Mouse (Mus musculus): ENCODE data around the gene Cd79a. TPM values are rescaled to one million over a fixed set of nuclear protein-coding genes. Genes with fewer than 3 reads are reported as not detected.
"Not testable (repeated sequence)": the region's sequence is repeated elsewhere in the genome, so short reads cannot be mapped to it uniquely, and the experiment has no call there.

The Cd79a gene
- total RNA-seq, 4 experiments from 2014 or later = 0.30 to 0.58 TPM; not detected in 2

DNA sequence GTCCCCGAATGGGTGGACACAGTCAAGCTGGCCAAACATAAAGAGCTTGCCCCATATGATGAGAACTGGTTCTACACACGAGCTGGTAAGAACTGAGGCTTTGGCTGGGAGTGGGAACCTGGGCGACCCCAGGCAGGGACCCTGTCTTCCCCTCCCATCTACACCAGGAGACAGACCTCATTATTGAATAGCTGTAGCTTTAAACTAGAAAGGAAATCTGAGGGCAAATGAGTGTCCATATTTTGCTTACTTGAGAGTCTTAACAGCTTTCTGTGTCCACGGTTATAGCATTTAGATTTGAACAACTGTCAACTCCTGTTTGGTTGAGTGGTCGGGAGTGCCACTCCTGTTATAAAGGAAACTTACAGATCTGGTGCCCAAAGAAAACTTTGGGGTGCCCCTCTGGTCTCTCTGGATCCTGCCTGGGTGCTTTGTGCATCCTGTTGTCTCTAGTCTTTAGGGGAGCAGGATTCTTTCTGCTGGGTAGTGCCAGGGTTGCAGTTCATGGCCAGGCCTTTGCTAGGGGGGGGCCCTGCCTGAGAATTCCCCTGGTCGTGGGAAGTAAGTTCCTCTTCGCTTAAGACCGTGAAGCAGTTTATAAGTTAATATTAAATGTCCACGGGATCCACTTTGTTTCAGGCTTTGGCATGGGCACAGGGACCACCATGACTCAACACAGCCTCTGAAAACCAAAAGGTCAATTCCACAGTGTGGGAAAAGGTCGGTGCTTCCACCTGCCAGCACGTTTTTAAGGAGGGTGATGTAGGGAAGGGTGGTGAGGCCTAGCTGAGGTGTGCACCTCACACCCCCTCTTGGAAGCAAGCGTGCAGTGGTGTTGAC lies 11.5 kb upstream of the Cd79a start:
- DNase-seq (ENCODE audit: low spot score in 2 of 2) = no peak

DNA sequence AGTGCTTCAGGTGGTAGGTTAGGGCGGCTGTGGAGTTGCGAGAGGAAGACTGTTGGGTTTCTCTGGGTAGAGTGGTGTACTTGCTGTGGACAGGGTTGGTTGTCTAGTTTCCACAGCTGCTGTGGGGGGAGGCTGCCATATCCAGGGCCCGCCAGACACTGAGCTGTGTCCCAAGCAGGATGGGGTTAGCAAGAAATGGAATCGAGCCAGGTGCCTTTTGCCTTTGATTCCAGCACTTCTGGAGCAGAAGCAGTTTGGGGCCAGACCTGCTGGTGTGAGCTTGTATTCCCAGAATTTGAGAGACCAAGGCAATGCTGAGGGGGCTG lies 10.9 kb upstream of the Cd79a start:
- no peak for DNase-seq (ENCODE audit: low spot score in 2 of 2)

DNA sequence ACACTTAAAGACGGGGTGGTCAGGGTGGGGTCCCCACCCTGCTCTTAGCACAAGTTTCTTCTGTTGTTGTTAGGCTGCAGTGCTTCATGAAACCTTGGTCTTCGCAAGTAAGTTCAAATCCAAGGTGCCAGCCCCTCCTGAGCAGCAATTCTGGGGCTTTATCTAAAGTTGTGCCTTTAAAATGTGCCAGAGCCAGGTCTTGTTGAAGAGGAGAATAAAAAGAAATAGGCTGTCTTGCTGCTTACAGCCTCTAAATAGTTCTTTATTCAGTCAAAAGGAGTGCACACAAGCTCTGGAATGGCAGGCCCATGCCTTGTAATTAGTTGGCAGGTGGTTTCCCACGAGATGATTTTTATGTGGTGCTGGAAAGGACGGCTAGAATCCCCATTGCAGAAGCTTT lies 10.1 kb upstream of the Cd79a start:
- DNase-seq (ENCODE audit: low spot score in 2 of 2) = no peak

- DNase-seq (ENCODE audit: low spot score in 2 of 2) = no peak
These were observed 7.6 kb upstream of the Cd79a start for GRCm38 (mm10) chr7:24889431-24890220.

- peak; percentile 39 to 69 for DNase-seq (ENCODE audit: low spot score in 2 of 2)
These were observed 6.6 kb upstream of the Cd79a start for GRCm38 (mm10) chr7:24890281-24891216.

GRCm38 (mm10) chr7:24891241-24892124 lies 5.7 kb upstream of the Cd79a start:
- DNase-seq (ENCODE audit: low spot score in 2 of 2) = no peak

DNA sequence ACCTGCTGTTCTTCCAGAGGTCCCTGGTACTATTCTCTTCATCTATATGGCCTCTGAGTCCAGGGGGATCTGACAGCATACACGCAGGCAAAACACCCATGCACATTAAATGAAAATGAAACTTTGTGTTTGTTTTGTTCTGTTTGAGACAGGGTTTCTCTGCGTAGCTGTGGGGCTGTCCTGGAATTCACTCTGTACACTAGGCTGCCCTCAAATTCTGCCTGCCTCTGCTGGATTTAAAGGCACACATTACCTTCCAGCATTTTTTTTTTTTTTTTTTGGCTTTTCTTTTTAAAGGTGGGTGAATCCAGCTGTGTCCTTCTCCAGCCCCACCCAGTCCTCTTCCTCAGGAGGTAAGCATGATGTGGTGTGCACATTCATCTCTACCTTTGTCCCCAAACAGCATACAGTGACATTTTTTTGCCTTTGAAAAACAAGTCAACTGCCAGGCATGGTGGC lies 5.0 kb upstream of the Cd79a start:
- no peak for DNase-seq (ENCODE audit: low spot score in 2 of 2)

DNA sequence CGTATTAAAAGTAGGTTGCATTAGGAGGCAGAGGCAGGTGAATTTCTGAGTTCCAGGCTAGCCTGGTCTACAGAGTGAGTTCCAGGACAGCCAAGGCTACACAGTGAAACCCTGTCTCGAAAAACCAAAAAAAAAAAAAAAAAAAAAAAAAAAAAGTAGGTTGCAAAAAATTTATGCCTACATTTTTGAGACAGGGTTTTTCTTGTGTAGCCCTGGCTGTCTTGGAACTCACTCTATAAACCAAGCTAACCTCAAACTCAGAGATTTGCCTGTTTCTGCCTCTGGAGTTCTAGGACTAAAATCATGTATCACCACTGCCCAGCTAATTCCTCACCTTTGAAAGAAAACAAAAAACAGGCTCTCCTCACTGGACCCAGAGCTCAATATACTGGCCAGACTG lies 1.4 kb upstream of the Cd79a start:
- DNase-seq (ENCODE audit: low spot score in 2 of 2) = not testable (repeated sequence)

DNA sequence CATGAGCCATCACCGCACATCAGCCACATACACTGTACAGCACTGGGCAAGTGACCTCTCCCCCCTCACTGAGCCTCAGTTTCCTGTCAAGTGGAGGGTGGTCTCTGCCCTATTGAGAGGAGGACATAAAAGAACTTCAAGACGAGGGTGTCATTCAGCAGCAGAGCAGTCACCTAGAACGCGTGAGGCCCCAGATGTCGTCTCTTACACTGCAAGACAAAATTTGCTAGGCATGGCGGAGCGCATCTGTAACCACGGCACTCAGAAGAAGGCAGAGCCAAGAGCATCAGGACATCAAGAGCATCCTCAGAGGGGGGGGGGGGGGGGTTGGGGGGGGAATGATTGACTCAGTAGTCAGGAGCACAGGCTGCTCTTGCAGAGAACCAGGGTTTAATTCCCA lies 912 bp upstream of the Cd79a start:
- no peak for DNase-seq (ENCODE audit: low spot score in 2 of 2)

- no peak for DNase-seq (ENCODE audit: low spot score in 2 of 2)
These were observed 778 bp downstream of the Cd79a start for GRCm38 (mm10) chr7:24897959-24898358.

GRCm38 (mm10) chr7:24901114-24901513 lies 3.9 kb downstream of the Cd79a start:
- DNase-seq (ENCODE audit: low spot score in 2 of 2) = no peak

DNA sequence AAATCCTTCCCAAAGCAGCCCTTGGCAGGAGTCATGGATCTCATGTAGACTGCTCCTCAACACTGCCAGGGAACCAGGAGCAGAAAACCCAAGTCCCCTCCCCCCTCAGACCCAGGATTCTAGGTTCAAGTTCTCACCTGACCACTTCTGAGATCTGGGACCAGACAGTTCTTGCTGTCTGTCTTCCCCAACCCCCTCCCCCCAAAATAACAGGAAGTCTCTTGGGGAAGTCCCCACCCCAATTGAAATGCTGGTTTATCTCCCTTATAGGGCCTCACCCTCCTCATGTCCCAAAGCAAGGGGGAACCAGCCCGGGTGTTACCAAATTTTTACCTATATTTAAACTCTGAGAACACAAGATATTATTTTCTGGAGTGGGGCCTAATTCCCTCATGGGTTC lies 4.7 kb downstream of the Cd79a start:
- no peak for DNase-seq (ENCODE audit: low spot score in 2 of 2)

GRCm38 (mm10) chr7:24902264-24902629 lies 5.1 kb downstream of the Cd79a start:
- no peak for DNase-seq (ENCODE audit: low spot score in 2 of 2)

DNA sequence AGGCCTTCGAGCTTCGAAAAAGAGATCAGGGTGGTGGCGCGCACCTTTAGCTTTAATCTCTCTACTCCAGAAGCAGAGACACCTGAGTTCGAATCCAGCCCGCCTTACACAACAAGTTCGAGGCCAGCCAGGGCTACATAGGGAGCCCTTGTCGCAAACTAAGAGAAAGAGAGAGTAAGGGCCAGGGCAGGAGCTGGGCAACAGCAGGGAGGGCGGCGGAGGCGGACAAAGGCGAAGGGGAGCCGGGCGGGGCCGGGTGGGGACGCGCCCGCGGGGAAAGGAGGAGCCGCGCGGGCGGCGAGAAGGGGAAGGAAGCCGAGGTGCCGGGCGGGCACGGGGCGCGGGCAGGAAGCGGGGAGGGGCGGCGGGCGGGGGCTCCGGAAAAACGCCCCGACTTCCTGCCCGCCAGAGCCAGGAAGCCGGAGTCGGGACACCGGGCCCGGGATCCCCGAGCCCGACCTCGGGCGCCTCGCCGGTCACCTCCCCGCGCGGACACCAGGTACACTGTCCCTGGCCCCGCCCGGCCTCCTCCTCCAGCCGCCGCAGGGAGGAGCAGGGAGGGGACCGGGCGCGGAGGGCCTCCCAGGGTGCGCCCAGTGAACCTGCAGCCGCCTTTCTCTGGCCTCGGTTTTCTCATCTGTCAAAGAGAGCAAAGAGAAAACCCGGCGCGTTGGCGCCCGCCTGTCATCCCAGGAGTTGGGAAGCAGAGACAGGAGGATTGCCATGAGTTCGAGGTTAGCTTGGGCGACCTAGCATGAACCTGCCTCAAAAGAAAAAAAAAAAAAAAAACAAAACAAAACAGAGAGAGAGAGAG lies 5.7 kb downstream of the Cd79a start, which contains the start of gene Arhgef1:
Arhgef1 (plus strand) TSS at position 283 of the 814 bp plus-strand sequence.
- no peak for DNase-seq (ENCODE audit: low spot score in 2 of 2)

- DNase-seq (ENCODE audit: low spot score in 2 of 2) = no peak
These were observed 6.3 kb downstream of the Cd79a start for GRCm38 (mm10) chr7:24903444-24903825.

DNA sequence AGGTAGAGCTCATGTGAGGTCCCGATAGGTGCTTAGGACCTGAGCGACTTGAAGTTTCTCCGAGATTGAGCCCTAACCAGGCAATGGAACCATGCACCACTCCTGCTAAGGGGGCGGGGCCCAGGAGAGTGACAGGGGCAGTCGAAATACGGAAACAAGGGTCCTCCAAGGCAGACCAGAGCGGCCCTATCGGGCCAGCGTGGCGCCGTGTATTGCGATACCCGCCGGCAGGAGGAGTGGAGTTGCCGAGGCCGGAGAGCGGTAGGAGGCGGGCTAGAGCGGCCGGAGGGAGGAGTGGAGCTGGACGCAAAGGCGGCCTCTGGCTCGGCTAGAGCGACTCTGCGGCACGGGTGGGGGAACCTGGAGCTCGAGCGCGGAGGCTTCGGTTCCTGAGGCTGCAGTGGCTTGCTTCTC lies 6.9 kb downstream of the Cd79a start:
- DNase-seq (ENCODE audit: low spot score in 2 of 2) = peak; percentile 96

DNA sequence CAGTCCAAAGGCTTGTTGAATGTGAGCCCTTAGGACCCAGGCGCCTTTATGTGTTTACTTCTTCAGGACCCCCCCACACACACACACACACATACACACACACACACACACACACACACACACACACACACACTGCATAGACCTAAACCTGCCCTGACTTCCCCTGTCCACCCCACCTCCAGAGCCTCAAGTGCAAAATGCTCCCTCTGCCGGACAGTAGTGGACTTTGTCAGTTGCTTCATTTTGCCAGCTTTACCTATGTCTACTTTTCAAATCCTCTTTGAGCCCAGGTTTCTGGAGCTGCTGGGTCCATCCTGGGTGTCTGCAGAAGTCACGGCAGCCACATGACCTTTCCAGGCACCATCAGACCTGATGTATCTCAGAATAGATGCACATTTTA lies 7.8 kb downstream of the Cd79a start:
- no peak for DNase-seq (ENCODE audit: low spot score in 2 of 2)

DNA sequence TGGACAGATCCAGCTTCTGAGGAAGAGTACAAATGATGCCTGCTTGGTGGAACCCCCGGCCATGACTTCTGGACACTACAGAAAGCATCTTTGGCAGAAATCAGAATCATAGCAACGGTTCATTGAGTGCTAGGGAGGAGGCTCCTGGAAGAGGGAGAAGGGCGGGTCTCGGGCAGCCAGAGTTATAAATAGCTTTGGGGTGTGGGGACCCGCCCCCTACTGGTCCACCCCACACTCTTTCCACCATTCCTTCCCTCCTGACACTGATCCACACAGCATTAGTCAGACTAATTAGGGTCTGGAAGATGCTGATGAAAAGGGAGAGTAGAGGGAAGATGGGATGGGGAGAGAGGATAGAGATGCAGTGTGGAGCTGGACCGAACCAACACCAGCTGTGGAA lies 9.4 kb downstream of the Cd79a start:
- no peak for DNase-seq (ENCODE audit: low spot score in 2 of 2)

GRCm38 (mm10) chr7:24907211-24907748 lies 10.1 kb downstream of the Cd79a start:
- DNase-seq (ENCODE audit: low spot score in 2 of 2) = no peak

All from layer of hippocampus, adult 8-10 months (tissue).